Mouse (Mus musculus) gastrocnemius, postnatal 10 days (tissue): ENCODE measurements around the gene Klrb1b. TPM values are rescaled to one million over a fixed set of nuclear protein-coding genes. Genes with fewer than 3 reads are reported as not detected.
A peak's percentile ranks its signal among the peaks of the same experiment; 100 is the strongest.

Experiments
- DNase-seq: peaks from one replicate; pipeline ENCODE4 v3.0.0; 2021; ENCODE audit warnings: mixed read lengths
- long read RNA-seq, 2 experiments: library from polyadenylated mRNA; stranded (forward); transcript quantifications; one replicate each; pipeline ENCODE4 v2.0.0; 2021
- total RNA-seq, 2 experiments: library from RNA; stranded (reverse); gene quantifications; 2 replicates each; pipeline ENCODE4 v1.2.3; 2021

The Klrb1b gene
- not detected for total RNA-seq
- long read RNA-seq, experiment 1: 0 reads
- long read RNA-seq, experiment 2: 0 reads

- no peak for DNase-seq
Measured at GRCm38 (mm10) chr6:128826132-128826531, at the start of gene Klrb1b, which contains the start of gene Gm44511. Gene Klrb1b, minus strand, starts transcription at chr6:128826331. Gene Gm44511, minus strand, starts transcription at chr6:128826315.

DNA sequence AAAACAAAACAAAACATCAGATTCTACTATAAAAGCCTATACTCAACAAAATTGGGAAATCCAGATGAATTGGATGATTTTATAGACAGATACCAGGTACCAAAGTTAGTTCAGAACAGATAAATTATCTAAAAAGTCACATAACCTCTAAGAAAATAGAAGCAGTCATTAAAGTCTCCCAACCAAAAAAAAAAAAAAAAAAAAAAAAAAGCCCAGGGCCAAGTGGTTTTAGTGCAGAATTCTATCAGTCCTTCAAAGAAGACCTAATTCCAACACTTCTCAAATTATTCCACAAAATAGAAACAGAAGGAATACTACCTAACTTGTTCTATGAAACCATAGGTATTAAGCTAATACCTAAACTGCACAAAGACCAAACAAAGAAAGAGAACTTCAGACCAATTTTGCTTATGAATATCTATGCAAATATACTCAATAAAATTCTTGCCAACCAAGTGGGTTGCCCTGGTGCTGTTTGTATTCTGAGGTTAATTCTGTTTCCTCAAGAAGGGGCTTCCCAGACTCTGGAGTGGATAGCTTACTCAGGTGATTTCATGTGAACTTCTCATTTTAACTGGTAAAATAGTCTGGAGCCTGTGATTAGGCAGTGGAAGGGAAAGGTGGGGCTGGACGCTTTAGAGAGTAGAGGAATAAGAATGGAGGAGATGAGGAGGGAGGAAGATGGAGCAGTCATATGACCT, 45.9 kb upstream of the Klrb1b start:
- DNase-seq: no peak

DNA sequence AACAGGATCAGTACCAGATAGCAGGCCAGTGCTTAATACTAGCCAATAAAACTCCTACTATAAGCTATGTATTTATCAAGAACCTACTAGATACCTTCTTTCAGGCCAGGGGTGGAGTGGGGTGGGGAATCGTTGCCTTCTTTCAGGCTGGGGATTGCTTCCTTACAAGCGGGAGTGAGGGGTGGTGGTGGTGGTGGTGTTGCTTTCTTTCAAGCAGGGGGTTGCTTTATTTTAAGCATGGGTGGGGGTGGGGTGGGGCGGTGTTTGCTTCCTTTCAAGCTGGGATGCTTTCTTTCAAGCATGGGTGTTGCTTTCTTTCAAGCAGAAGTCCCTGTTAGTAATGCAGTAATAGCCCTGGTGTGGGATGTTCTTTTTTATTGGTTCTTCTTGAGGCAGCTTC, 42.7 kb upstream of the Klrb1b start:
- no peak for DNase-seq

DNA sequence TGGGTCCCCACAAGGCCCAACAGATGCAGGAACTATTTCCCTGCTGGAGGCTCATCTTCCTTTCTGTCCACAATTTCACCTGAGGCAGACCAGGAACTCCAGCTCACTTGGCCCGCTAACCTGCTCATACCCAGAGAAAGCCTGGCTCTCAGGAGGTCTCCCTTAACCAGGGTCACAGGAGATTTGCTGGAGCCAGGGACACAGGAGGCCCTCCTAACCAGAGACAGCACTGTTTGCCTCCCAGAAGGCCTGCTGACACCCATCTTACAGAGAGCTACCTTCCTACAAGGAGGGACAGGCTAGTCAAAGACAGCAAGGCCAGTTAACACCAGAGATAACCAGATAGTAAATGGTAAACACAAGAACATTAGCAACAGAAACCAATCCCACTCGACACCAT, 31.8 kb upstream of the Klrb1b start:
- DNase-seq: no peak

DNA sequence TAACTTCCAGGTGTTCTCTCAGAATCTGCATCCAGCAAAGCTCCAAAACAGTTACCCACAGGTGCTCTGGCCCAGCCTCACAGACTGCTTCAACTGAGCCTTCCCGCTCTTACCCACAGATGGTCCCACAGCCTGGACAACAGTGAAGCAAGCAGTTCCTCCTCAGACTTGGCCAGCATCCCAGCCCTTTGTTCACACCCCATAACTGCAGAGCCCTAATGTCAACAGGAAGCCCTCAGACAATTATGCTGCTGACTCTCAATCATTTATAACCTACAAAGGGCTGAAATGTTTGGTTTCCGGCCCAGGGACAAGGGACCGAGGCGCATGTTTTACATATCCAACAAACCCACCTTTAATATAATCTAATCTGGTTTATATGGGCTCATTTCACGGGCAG, 30.1 kb upstream of the Klrb1b start:
- DNase-seq: peak; percentile 63

GRCm38 (mm10) chr6:128855477-128855876, 29.3 kb upstream of the Klrb1b start:
- no peak for DNase-seq

DNA sequence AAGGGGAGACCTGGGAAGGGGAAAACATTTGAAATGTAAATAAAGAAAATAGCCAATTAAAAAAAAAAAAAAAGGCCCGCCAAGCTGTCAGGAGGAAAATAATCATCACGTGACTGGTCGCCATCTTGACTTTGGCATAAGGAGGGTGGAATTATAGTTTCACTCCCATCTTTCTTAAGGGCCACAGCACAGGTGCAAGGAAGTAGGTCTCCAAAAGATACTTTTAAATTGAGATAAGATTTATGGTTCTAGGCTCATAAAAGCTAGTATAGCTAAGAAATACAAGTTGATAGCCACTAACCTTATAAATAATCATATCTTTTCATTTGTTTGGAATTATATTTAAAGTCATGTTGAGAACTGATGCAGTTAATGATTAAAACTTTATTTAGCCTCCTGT, 28.8 kb upstream of the Klrb1b start:
- DNase-seq: no peak

- peak; percentile 65 for DNase-seq
Measured at GRCm38 (mm10) chr6:128854024-128854820, 28.1 kb upstream of the Klrb1b start.

GRCm38 (mm10) chr6:128852766-128853165, 26.6 kb upstream of the Klrb1b start:
- no peak for DNase-seq

- no peak for DNase-seq
Measured at GRCm38 (mm10) chr6:128851151-128851550, 25.0 kb upstream of the Klrb1b start.

DNA sequence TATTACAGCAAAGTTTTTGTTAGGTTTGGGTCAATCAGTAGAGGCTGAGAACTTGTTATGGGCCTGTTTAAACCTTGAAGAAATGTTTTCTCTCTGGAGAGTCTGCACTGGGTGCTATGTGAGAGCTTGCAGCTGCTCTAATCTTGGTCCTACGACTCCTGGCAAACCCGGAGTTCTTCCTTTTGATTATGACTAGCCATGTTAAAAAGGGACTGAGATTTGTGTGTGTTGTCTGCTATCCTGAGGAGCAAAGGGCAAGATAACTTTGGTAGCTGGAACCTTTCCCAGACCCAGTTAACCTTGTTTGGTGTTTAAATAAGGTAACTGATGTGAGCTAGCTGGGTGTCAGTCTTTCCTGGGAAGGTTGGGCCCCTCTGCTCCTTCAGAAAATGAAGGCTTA, 24.5 kb upstream of the Klrb1b start:
- DNase-seq: no peak

GRCm38 (mm10) chr6:128849902-128850301, 23.8 kb upstream of the Klrb1b start:
- DNase-seq: peak; percentile 41

DNA sequence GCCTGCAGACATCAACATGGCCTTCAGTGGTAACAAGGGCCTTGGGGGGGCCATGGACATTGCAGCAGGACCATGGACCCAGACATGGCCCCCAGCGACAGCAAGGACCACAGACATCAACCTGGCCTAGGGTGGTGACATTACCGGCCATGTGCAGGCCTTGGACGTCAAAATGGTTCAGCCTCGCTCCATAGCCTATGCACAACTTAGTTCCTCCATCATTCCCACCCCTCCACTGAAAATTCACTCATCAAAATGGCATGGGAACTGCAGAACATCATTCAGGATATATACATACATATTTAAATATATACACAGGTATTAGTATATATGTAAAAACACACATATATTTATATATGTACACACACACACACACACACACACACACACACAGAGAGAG, 21.3 kb upstream of the Klrb1b start:
- no peak for DNase-seq

DNA sequence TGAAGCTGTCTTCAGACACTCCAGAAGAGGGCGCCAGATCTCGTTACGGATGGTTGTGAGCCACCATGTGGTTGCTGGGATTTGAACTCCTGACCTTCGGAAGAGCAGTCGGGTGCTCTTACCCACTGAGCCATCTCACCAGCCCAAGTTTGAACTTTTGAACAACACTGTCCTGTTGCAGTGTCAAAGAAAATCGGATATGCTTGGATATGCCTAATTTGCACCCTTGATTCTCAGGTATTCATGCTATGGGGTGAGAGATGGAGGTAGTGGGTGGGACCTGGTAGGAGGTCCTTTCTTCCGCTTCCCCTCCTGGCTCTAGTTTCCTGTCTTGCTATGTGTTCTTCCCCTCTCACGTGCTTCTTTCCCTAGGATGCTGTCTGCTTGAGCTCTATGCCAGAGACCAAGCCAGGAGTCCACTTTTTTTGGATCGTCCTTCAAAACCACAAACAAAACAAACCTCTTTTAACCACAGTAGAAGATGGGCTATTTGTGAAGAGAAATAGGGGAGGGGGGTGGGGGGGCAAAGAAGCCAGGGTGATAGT, 19.9 kb upstream of the Klrb1b start:
- DNase-seq: no peak

DNA sequence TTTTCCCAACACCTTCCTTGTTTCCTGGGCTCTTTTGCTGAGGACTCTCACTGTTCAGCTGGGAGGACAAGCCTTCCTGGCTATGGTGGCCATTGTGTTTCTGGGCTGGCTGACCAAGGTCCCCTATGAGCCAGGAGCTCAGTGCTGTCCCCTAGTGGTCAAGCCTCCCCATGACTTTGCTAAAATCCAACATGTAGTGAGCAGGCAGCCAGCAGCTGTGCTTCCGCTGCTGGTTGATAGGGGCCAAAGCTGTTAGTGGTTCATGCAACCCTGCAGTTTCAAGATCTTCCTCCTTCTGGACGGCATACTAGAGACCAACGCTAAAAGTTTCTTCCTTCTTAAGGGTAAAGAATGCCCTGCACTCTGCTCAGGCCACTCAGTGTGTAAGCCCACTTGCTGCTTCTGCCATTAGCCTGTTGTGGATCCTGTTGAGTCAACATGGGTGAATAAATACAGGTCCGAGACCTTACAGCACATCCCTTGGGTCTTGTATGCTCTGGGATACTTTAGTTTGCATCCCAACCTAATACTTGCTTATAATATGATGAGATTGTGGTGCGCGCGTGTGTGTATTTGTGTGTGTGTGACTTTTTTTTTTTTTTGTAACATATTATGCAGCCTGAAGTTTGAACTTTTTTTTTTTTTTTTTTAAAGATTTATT, 19.3 kb upstream of the Klrb1b start:
- peak; percentile 91 for DNase-seq

DNA sequence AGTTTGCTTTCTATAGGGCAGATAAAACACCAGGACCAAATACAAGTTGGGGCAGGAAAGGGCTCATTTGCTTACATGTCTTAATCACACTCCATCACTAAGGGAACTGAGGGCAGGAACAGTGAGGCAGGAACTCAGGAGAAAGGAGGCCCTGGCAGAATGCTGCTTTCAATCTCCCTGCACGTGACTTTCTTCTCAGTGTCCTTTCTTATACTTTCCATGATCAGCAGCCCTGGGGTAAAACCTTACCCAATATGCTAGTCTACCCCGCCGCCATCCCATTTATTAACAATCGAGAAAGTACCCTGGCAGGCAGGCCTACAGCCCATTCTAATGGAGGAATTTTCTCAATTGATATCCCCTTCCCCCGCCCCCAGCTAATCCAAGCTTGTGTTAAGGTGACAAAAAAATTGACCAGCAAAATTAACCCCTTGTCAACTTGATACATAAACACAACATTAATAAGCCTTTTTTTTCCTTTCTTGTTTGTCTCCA, 18.5 kb upstream of the Klrb1b start:
- DNase-seq: no peak

GRCm38 (mm10) chr6:128844131-128844530, 18.0 kb upstream of the Klrb1b start:
- DNase-seq: no peak

DNA sequence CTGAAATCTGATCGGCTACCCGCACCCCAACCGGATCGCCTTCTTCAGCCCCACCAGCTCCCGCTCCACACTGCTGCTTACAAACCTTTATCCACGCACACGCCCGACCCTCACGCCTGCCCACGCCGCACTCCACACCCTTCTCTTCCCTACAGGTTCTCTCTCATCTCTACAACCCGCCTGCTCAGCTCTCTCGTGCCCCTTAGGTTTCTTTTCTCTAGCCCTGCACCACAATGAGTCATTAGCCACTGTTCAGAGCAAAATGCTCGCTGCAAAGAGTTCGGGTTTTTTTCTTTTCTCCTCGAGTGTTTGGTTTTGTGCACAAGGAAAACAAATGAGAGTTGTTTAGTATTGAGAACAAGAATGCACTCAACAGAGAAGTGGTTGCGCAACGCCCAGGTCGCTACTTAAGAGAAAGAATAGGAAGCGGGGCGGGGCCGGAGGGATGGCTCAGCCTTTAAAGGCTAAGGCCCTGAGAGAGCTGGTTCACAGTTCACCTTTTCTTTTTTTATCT, 17.4 kb upstream of the Klrb1b start:
- DNase-seq: peak; percentile 46

DNA sequence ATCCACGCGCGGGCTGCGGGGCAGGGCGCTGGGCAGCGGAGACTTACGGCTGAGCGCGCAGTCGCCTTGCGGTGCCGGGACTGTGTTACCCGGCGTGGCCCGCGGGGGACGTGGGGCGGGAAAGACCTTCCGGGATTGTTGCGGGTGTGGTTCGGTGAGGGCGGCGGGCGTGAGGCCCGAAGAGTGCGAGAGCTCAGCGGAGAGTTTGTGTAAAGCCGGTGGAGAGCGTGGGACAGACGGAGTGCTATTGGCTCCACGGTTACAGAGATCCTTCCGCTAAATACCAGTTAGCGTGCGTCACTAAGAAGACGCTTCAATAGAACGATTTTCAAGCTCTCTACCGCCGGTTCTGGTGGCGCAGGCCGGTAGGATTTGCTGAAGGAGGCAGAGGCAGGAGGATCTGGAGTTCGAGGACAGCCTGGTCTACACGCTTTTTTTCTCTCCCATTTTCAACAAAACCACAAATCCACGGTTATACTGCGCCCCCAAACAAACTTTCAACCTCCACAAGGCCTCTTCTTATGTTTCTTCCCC, 16.9 kb upstream of the Klrb1b start:
- DNase-seq: peak; percentile 80

DNA sequence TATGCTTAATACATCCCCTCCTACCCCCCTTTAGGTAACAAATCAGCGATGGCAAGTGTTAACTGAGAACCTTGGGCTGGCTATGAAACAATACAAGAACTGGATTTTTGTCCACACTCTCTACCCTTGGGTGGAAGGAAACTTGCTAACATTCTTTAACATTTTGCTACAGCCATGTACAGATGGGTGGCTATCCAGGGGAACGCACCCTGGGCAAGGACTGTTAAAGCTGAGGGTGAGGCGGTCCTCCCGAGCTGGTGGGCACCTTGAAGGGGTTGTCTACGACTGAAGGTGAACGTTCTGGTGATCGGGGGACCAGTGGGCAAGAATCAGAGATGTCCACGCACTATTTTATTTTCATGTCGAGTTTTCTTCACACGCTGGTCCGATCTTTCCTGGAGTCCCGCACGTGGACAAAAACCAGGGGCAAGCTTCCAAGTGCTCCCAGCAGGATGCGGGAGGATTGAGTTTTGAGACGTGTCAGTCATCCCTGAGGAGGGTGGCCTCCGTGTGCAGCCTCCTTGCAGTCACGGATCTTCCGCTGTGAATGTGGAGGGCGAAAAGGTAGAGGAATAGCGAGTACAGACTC, 16.3 kb upstream of the Klrb1b start:
- no peak for DNase-seq

DNA sequence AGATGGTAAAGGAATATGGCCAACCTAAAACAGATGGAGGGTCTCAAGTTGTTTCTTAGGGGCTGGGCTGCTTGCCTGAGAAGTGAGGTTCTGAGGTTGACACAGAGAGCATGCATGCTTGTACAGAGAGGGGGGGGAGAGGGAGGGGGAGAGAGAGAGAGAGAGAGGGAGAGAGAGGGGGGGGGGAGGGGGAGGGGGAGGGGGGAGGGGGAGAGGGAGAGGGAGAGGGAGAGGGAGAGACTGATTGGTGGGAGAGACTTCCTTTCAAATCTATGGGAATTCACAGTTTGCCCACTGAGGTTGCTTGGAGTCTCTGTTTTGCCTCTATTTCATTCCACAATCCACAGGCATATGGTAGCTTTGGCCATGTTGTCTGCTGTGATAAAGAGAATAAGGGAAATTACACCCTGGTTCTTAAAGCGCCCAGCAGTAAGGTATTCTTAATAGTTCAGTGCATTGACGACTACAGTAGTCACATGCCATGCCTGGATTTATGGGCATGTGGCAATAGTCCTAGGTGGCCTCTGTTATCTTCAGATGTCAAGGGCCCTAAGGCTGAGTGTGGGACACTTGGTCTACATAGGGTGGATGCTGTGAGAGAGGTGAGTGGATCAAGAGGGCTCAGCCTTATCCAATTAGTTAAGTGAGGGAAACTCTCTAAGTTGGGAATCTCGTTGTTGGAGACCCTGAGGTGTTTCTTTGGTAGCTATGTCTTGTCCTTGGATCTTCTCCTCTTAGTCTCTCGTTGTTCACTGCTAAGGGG, 15.4 kb upstream of the Klrb1b start:
- no peak for DNase-seq
